ENCODE assay signal across 9 mouse cellular contexts in genomic region chr7:24365258-24366014, GRCm38 (mm10). TPM values are rescaled to one million over a fixed set of nuclear protein-coding genes. Genes with fewer than 3 reads are reported as not detected.
A peak's percentile ranks its signal among the peaks of the same experiment; 100 is the strongest.
DNase-seq lines count a peak whose midpoint lies in the region; ATAC-seq and TF ChIP-seq lines count a peak whose summit lies in the region.
"Had no signal": no experiment of that assay in that cellular context is flagged by ENCODE, and none has a peak within 500 bp of the region (broad histone marks: within the 10 kb centered on the region; RNA-seq: fewer than 3 reads in every experiment).

No protein-coding gene starts in this region.

- TF ChIP-seq POLR2A in limb, embryonic 14.5 days (IDR thresholded peaks at IDR 0.05; ENCODE audit: borderline replicate concordance, extremely low read depth, insufficient read depth, insufficient read length): no peak
- TF ChIP-seq POLR2A in lung, adult 2 months (IDR thresholded peaks at IDR 0.05; ENCODE audit: borderline replicate concordance, extremely low read depth, low read depth, low read length): no peak

- no peak overlapping the region for H3K27ac ChIP-seq in neural tube, embryonic 11.5 days (ENCODE audit: low read depth, low read length)
- H3K27ac ChIP-seq in forebrain, embryonic 13.5 days: no peak overlapping the region
- no peak overlapping the region for H3K27ac ChIP-seq in limb, embryonic 14.5 days (replicated peaks; ENCODE audit: low read depth, low read length)
- H3K27ac ChIP-seq in neural tube, embryonic 14.5 days (ENCODE audit: low read depth, low read length): no peak overlapping the region

- H3K4me3 ChIP-seq in neural tube, embryonic 11.5 days (ENCODE audit: low read depth, low read length): no peak overlapping the region
- H3K4me3 ChIP-seq in forebrain, embryonic 13.5 days: no peak overlapping the region
- H3K4me3 ChIP-seq in limb, embryonic 14.5 days (replicated peaks; ENCODE audit: low read length): no peak overlapping the region
- no peak overlapping the region for H3K4me3 ChIP-seq in neural tube, embryonic 14.5 days (ENCODE audit: low read depth, low read length)
- no peak overlapping the region for H3K4me3 ChIP-seq in lung, adult 2 months (replicated peaks; ENCODE audit: extremely low read depth, low read depth, low read length)

- ATAC-seq in neural tube, embryonic 11.5 days (ENCODE audit: insufficient read depth, low FRiP score, low TSS enrichment): peak; percentile 36; the same call in 1 of the 2 replicates
- peak; percentile 48; the same call in 1 of the 2 replicates for ATAC-seq in forebrain, embryonic 13.5 days
- 0 out of 2 replicates have a peak, but pooled peaks have one; percentile 12 for ATAC-seq in limb, embryonic 14.5 days (ENCODE audit: low FRiP score, low read depth)
- peak; percentile 36; the same call in 1 of the 2 replicates for ATAC-seq in neural tube, embryonic 14.5 days (ENCODE audit: low read depth)

- H3K4me2 ChIP-seq in neural tube, embryonic 11.5 days (ENCODE audit: low read depth): no peak overlapping the region
- no peak overlapping the region for H3K4me2 ChIP-seq in forebrain, embryonic 13.5 days
- no peak overlapping the region for H3K4me2 ChIP-seq in limb, embryonic 14.5 days (replicated peaks; ENCODE audit: low read depth, low read length, severe bottlenecking)
- H3K4me2 ChIP-seq in neural tube, embryonic 14.5 days (ENCODE audit: low read depth, low read length): no peak overlapping the region

- H3K9ac ChIP-seq in neural tube, embryonic 11.5 days (ENCODE audit: low read length): no peak overlapping the region
- no peak overlapping the region for H3K9ac ChIP-seq in forebrain, embryonic 13.5 days
- no peak overlapping the region for H3K9ac ChIP-seq in limb, embryonic 14.5 days (ENCODE audit: low read depth, low read length, severe bottlenecking)
- H3K9ac ChIP-seq in neural tube, embryonic 14.5 days (replicated peaks; ENCODE audit: low read depth, low read length): 0 out of 2 replicates have a peak overlapping the region, but pooled peaks have one; percentile 7

- H3K36me3 ChIP-seq in neural tube, embryonic 11.5 days (ENCODE audit: control insufficient read depth, insufficient read depth, low read length): no peaks in the 10 kb centered on the region
- no peaks in the 10 kb centered on the region for H3K36me3 ChIP-seq in forebrain, embryonic 13.5 days (ENCODE audit: poor library complexity, severe bottlenecking)
- H3K36me3 ChIP-seq in limb, embryonic 14.5 days (ENCODE audit: control insufficient read depth, insufficient read depth, low read length): no peaks in the 10 kb centered on the region
- no peaks in the 10 kb centered on the region for H3K36me3 ChIP-seq in neural tube, embryonic 14.5 days (ENCODE audit: control insufficient read depth, insufficient read depth, low read length)

- WGBS in neural tube, embryonic 11.5 days: 83% methylated on average over 5 of the region's 5 CpGs
- 82% methylated on average over 5 of the region's 5 CpGs for WGBS in forebrain, embryonic 13.5 days
- 73% methylated on average over 5 of the region's 5 CpGs for WGBS in limb, embryonic 14.5 days
- WGBS in neural tube, embryonic 14.5 days: 82% methylated on average over 5 of the region's 5 CpGs
- 62% methylated on average over 5 of the region's 5 CpGs for WGBS in lung, adult 2 months

- H3K4me1 ChIP-seq in neural tube, embryonic 11.5 days (ENCODE audit: control insufficient read depth, insufficient read depth, low read length): no peaks in the 10 kb centered on the region
- H3K4me1 ChIP-seq in forebrain, embryonic 13.5 days: 0 out of 2 replicates have a peak, but pooled peaks cover 2% of the 10 kb centered on the region
- peaks cover 5% of the 10 kb centered on the region; the same call in 1 of the 2 replicates for H3K4me1 ChIP-seq in limb, embryonic 14.5 days (ENCODE audit: control insufficient read depth, insufficient read depth, low read length)
- no peaks in the 10 kb centered on the region for H3K4me1 ChIP-seq in neural tube, embryonic 14.5 days (ENCODE audit: control insufficient read depth, insufficient read depth, low read length)
- H3K4me1 ChIP-seq in lung, adult 2 months (ENCODE audit: control insufficient read depth, insufficient read depth, low read length): no peaks in the 10 kb centered on the region; the same call in 1 of the 2 replicates

- DNase-seq in neural tube, embryonic 11.5 days (ENCODE audit: low spot score): no peak
- DNase-seq in neural tube, embryonic 10.5 days (ENCODE audit: extremely low spot score, low spot score): no peak
- DNase-seq in limb, embryonic 14.5 days (ENCODE audit: low spot score): no peak
- no peak for DNase-seq in retina, embryonic 14.5 days (ENCODE audit: low spot score)
- no peak for DNase-seq in spleen, postnatal 36 days (ENCODE audit: low spot score in 2 of 2)
- no peak for DNase-seq in lung, adult 2 months

- H3K27me3 ChIP-seq in neural tube, embryonic 11.5 days (ENCODE audit: control insufficient read depth, insufficient read depth, low read length): no peaks in the 10 kb centered on the region
- H3K27me3 ChIP-seq in forebrain, embryonic 13.5 days: 0 out of 2 replicates have a peak, but pooled peaks cover 5% of the 10 kb centered on the region
- H3K27me3 ChIP-seq in limb, embryonic 14.5 days (ENCODE audit: control insufficient read depth, insufficient read depth, low read length): no peaks in the 10 kb centered on the region
- H3K27me3 ChIP-seq in neural tube, embryonic 14.5 days (ENCODE audit: control insufficient read depth, insufficient read depth, low read length): no peaks in the 10 kb centered on the region

- no peaks in the 10 kb centered on the region for H3K9me3 ChIP-seq in neural tube, embryonic 11.5 days (ENCODE audit: control insufficient read depth, low read length)
- H3K9me3 ChIP-seq in forebrain, embryonic 13.5 days (replicated peaks): 0 out of 2 replicates have a peak, but pooled peaks cover 4% of the 10 kb centered on the region
- H3K9me3 ChIP-seq in limb, embryonic 14.5 days (ENCODE audit: control insufficient read depth, low read length): no peaks in the 10 kb centered on the region
- H3K9me3 ChIP-seq in neural tube, embryonic 14.5 days (ENCODE audit: control insufficient read depth, low read length): no peaks in the 10 kb centered on the region

- no peak for TF ChIP-seq CTCF in lung, adult 2 months (IDR thresholded peaks at IDR 0.05; ENCODE audit: insufficient read depth, low read length)

RNA-seq across cellular contexts. Expression of gene Kcnn4, which starts 4.6 kb away (rescaled TPM):
- 2.4 and 3.8 TPM in 2 replicates for polyA plus RNA-seq in neural tube, embryonic 11.5 days (2014; fragmentation: Nextera tagmentation; extraction: Ambion mirVana)
- 0.40 and 0.44 TPM in 2 replicates for polyA plus RNA-seq in forebrain, embryonic 13.5 days (2015; fragmentation: Nextera tagmentation; extraction: Ambion mirVana)
- 2.4 and 3.3 TPM in 2 replicates for polyA plus RNA-seq in limb, embryonic 14.5 days (2012; rRNA removed)
- 1.8 and 2.4 TPM in 2 replicates for polyA plus RNA-seq in limb, embryonic 14.5 days (2014; fragmentation: Nextera tagmentation; extraction: Ambion mirVana)
- 2.0 and 2.1 TPM in 2 replicates for polyA plus RNA-seq in neural tube, embryonic 14.5 days (2014; fragmentation: Nextera tagmentation; extraction: Ambion mirVana)
- 9.0 and 11.3 TPM in 2 replicates for polyA plus RNA-seq in lung, adult 2 months (2012; rRNA removed)

RNA-seq across cellular contexts. Expression of gene Lypd5, which starts 16.4 kb away (rescaled TPM):
- polyA plus RNA-seq in neural tube, embryonic 11.5 days (2014; fragmentation: Nextera tagmentation; extraction: Ambion mirVana): not detected in 2 replicates
- polyA plus RNA-seq in forebrain, embryonic 13.5 days (2015; fragmentation: Nextera tagmentation; extraction: Ambion mirVana): not detected in 2 replicates
- 0.09 and 0.50 TPM in 2 replicates for polyA plus RNA-seq in limb, embryonic 14.5 days (2012; rRNA removed)
- polyA plus RNA-seq in limb, embryonic 14.5 days (2014; fragmentation: Nextera tagmentation; extraction: Ambion mirVana): 0.62 and 3.1 TPM in 2 replicates
- polyA plus RNA-seq in neural tube, embryonic 14.5 days (2014; fragmentation: Nextera tagmentation; extraction: Ambion mirVana): not detected in 2 replicates
- polyA plus RNA-seq in lung, adult 2 months (2012; rRNA removed): 32.1 TPM in 1 of 2 replicates, not detected in the other
- polyA plus RNA-seq: liver, adult 2 months had no signal

RNA-seq across cellular contexts. Expression of gene Tescl, which starts 31.7 kb away (rescaled TPM):
- polyA plus RNA-seq in neural tube, embryonic 11.5 days (2014; fragmentation: Nextera tagmentation; extraction: Ambion mirVana): not detected in 2 replicates
- polyA plus RNA-seq in forebrain, embryonic 13.5 days (2015; fragmentation: Nextera tagmentation; extraction: Ambion mirVana): not detected in 2 replicates
- polyA plus RNA-seq in limb, embryonic 14.5 days (2012; rRNA removed): 0.13 and 0.38 TPM in 2 replicates
- polyA plus RNA-seq in limb, embryonic 14.5 days (2014; fragmentation: Nextera tagmentation; extraction: Ambion mirVana): not detected in 2 replicates
- polyA plus RNA-seq in neural tube, embryonic 14.5 days (2014; fragmentation: Nextera tagmentation; extraction: Ambion mirVana): 0.32 and 0.99 TPM in 2 replicates
- polyA plus RNA-seq in lung, adult 2 months (2012; rRNA removed): 0.58 and 2.0 TPM in 2 replicates
- polyA plus RNA-seq: liver, adult 2 months had no signal

RNA-seq across cellular contexts. Expression of gene Smg9, which starts 34.0 kb away (rescaled TPM):
- 21.8 and 27.3 TPM in 2 replicates for polyA plus RNA-seq in neural tube, embryonic 11.5 days (2014; fragmentation: Nextera tagmentation; extraction: Ambion mirVana)
- 25.7 and 30.4 TPM in 2 replicates for polyA plus RNA-seq in forebrain, embryonic 13.5 days (2015; fragmentation: Nextera tagmentation; extraction: Ambion mirVana)
- polyA plus RNA-seq in limb, embryonic 14.5 days (2012; rRNA removed): 44.3 and 53.4 TPM in 2 replicates
- 21.0 and 23.2 TPM in 2 replicates for polyA plus RNA-seq in limb, embryonic 14.5 days (2014; fragmentation: Nextera tagmentation; extraction: Ambion mirVana)
- polyA plus RNA-seq in neural tube, embryonic 14.5 days (2014; fragmentation: Nextera tagmentation; extraction: Ambion mirVana): 32.9 and 34.9 TPM in 2 replicates
- 35.8 and 58.4 TPM in 2 replicates for polyA plus RNA-seq in lung, adult 2 months (2012; rRNA removed)

RNA-seq across cellular contexts. Expression of gene Zfp94, which starts 49.0 kb away (rescaled TPM):
- 12.2 and 16.5 TPM in 2 replicates for polyA plus RNA-seq in neural tube, embryonic 11.5 days (2014; fragmentation: Nextera tagmentation; extraction: Ambion mirVana)
- polyA plus RNA-seq in forebrain, embryonic 13.5 days (2015; fragmentation: Nextera tagmentation; extraction: Ambion mirVana): 20.1 and 20.9 TPM in 2 replicates
- 13.8 and 14.4 TPM in 2 replicates for polyA plus RNA-seq in limb, embryonic 14.5 days (2012; rRNA removed)
- 11.7 and 12.6 TPM in 2 replicates for polyA plus RNA-seq in limb, embryonic 14.5 days (2014; fragmentation: Nextera tagmentation; extraction: Ambion mirVana)
- 19.2 and 24.2 TPM in 2 replicates for polyA plus RNA-seq in neural tube, embryonic 14.5 days (2014; fragmentation: Nextera tagmentation; extraction: Ambion mirVana)
- 3.9 and 9.0 TPM in 2 replicates for polyA plus RNA-seq in lung, adult 2 months (2012; rRNA removed)
